Mouse (Mus musculus): ENCODE data around the gene Esrra. TPM values are rescaled to one million over a fixed set of nuclear protein-coding genes. Genes with fewer than 3 reads are reported as not detected.

The Esrra gene
- polyA plus RNA-seq, 1 experiment from 2014 or later = 23.0 TPM

GRCm38 (mm10) chr19:6918321-6918720 lies 3.3 kb downstream of the Esrra start:
- no peaks in the 10 kb centered on the region for H3K9me3 ChIP-seq (replicated peaks; ENCODE audit: low read length)
- WGBS = 93% methylated on average over 4 of the region's 4 CpGs
- H3K36me3 ChIP-seq (ENCODE audit: insufficient read depth, low read length) = peaks cover 3% of the 10 kb centered on the region; the same call in 1 of the 2 replicates
- peaks cover 9% of the 10 kb centered on the region for H3K4me1 ChIP-seq (replicated peaks; ENCODE audit: insufficient read depth, low read length)
- no peak for ATAC-seq (replicated peaks; ENCODE audit: low FRiP score, low read depth)
- DNase-seq (ENCODE audit: low spot score) = no peak
- H3K4me3 ChIP-seq (replicated peaks; ENCODE audit: low read depth, low read length) = no peak overlapping the region
- H3K27me3 ChIP-seq (ENCODE audit: insufficient read depth, low read length) = no peaks in the 10 kb centered on the region
- no peak overlapping the region for H3K27ac ChIP-seq
- H3K4me2 ChIP-seq (ENCODE audit: low read length) = no peak overlapping the region
- TF ChIP-seq CTCF (IDR thresholded peaks at IDR 0.05; ENCODE audit: low read depth) = no peak
- no peak overlapping the region for H3K9ac ChIP-seq (ENCODE audit: low read depth, low read length)

GRCm38 (mm10) chr19:6916496-6916895 lies 5.1 kb downstream of the Esrra start:
- DNase-seq (ENCODE audit: low spot score) (no peak), ATAC-seq (replicated peaks; ENCODE audit: low FRiP score, low read depth) (no peak)
- 57% methylated on average over 4 of the region's 4 CpGs for WGBS
- Histone ChIP-seq H3K36me3 (ENCODE audit: insufficient read depth, low read length) (peaks cover 21% of the 10 kb centered on the region), H3K4me2 (ENCODE audit: low read length) (no peak overlapping the region), H3K9me3 (replicated peaks; ENCODE audit: low read length) (no peaks in the 10 kb centered on the region), H3K27ac (no peak overlapping the region), H3K4me3 (replicated peaks; ENCODE audit: low read depth, low read length) (no peak overlapping the region), H3K9ac (ENCODE audit: low read depth, low read length) (no peak overlapping the region), H3K27me3 (ENCODE audit: insufficient read depth, low read length) (no peaks in the 10 kb centered on the region), H3K4me1 (replicated peaks; ENCODE audit: insufficient read depth, low read length) (peaks cover 3% of the 10 kb centered on the region; the same call in 1 of the 2 replicates)
- no peak for TF ChIP-seq CTCF (IDR thresholded peaks at IDR 0.05; ENCODE audit: low read depth)

GRCm38 (mm10) chr19:6915276-6915675 lies 6.3 kb downstream of the Esrra start:
- Histone ChIP-seq H3K4me2 (ENCODE audit: low read length) (no peak overlapping the region), H3K4me3 (replicated peaks; ENCODE audit: low read depth, low read length) (no peak overlapping the region), H3K9ac (ENCODE audit: low read depth, low read length) (no peak overlapping the region), H3K27me3 (ENCODE audit: insufficient read depth, low read length) (no peaks in the 10 kb centered on the region), H3K27ac (no peak overlapping the region), H3K36me3 (ENCODE audit: insufficient read depth, low read length) (peaks cover 24% of the 10 kb centered on the region), H3K4me1 (replicated peaks; ENCODE audit: insufficient read depth, low read length) (peaks cover 6% of the 10 kb centered on the region; the same call in 1 of the 2 replicates), H3K9me3 (replicated peaks; ENCODE audit: low read length) (no peaks in the 10 kb centered on the region)
- DNase-seq (ENCODE audit: low spot score) = no peak
- ATAC-seq (replicated peaks; ENCODE audit: low FRiP score, low read depth) = no peak
- WGBS = 82% methylated on average over 4 of the region's 4 CpGs
- TF ChIP-seq CTCF (IDR thresholded peaks at IDR 0.05; ENCODE audit: low read depth) = no peak

- no peaks in the 10 kb centered on the region for H3K9me3 ChIP-seq (replicated peaks; ENCODE audit: low read length)
- ATAC-seq (replicated peaks; ENCODE audit: low FRiP score, low read depth) = no peak
- TF ChIP-seq CTCF (IDR thresholded peaks at IDR 0.05; ENCODE audit: low read depth) = no peak
- no peak overlapping the region for H3K4me3 ChIP-seq (replicated peaks; ENCODE audit: low read depth, low read length)
- H3K27me3 ChIP-seq (ENCODE audit: insufficient read depth, low read length) = no peaks in the 10 kb centered on the region
- peaks cover 6% of the 10 kb centered on the region; the same call in 1 of the 2 replicates for H3K4me1 ChIP-seq (replicated peaks; ENCODE audit: insufficient read depth, low read length)
- no peak for DNase-seq (ENCODE audit: low spot score)
- H3K36me3 ChIP-seq (ENCODE audit: insufficient read depth, low read length) = peaks cover 24% of the 10 kb centered on the region
- no peak overlapping the region for H3K27ac ChIP-seq
- H3K9ac ChIP-seq (ENCODE audit: low read depth, low read length) = no peak overlapping the region
- no peak overlapping the region for H3K4me2 ChIP-seq (ENCODE audit: low read length)
- WGBS = 89% methylated on average over 9 of the region's 9 CpGs
These were observed 7.1 kb downstream of the Esrra start for GRCm38 (mm10) chr19:6914540-6914939.

- H3K9ac ChIP-seq (ENCODE audit: low read depth, low read length) = no peak overlapping the region
- DNase-seq (ENCODE audit: low spot score) = no peak
- 80% methylated on average over 11 of the region's 11 CpGs for WGBS
- H3K27me3 ChIP-seq (ENCODE audit: insufficient read depth, low read length) = no peaks in the 10 kb centered on the region
- peaks cover 24% of the 10 kb centered on the region for H3K36me3 ChIP-seq (ENCODE audit: insufficient read depth, low read length)
- H3K9me3 ChIP-seq (replicated peaks; ENCODE audit: low read length) = no peaks in the 10 kb centered on the region
- peaks cover 6% of the 10 kb centered on the region; the same call in 1 of the 2 replicates for H3K4me1 ChIP-seq (replicated peaks; ENCODE audit: insufficient read depth, low read length)
- H3K4me3 ChIP-seq (replicated peaks; ENCODE audit: low read depth, low read length) = no peak overlapping the region
- no peak for TF ChIP-seq CTCF (IDR thresholded peaks at IDR 0.05; ENCODE audit: low read depth)
- no peak for ATAC-seq (replicated peaks; ENCODE audit: low FRiP score, low read depth)
- no peak overlapping the region for H3K4me2 ChIP-seq (ENCODE audit: low read length)
- H3K27ac ChIP-seq = no peak overlapping the region
These were observed 7.6 kb downstream of the Esrra start for GRCm38 (mm10) chr19:6913991-6914390.

- Histone ChIP-seq H3K9ac (ENCODE audit: low read depth, low read length) (no peak overlapping the region), H3K36me3 (ENCODE audit: insufficient read depth, low read length) (peaks cover 24% of the 10 kb centered on the region), H3K27me3 (ENCODE audit: insufficient read depth, low read length) (no peaks in the 10 kb centered on the region), H3K27ac (no peak overlapping the region), H3K9me3 (replicated peaks; ENCODE audit: low read length) (no peaks in the 10 kb centered on the region), H3K4me1 (replicated peaks; ENCODE audit: insufficient read depth, low read length) (peaks cover 7% of the 10 kb centered on the region), H3K4me2 (ENCODE audit: low read length) (no peak overlapping the region), H3K4me3 (replicated peaks; ENCODE audit: low read depth, low read length) (no peak overlapping the region)
- WGBS = 84% methylated on average over 6 of the region's 6 CpGs
- DNase-seq (ENCODE audit: low spot score) (no peak), ATAC-seq (replicated peaks; ENCODE audit: low FRiP score, low read depth) (no peak)
- TF ChIP-seq CTCF (IDR thresholded peaks at IDR 0.05; ENCODE audit: low read depth) = no peak
These were observed 8.6 kb downstream of the Esrra start for GRCm38 (mm10) chr19:6913036-6913435.

Measured in kidney, postnatal 0 days (tissue).